Mouse (Mus musculus): Measurements from ENCODE around the gene Ehbp1l1. TPM values are rescaled to one million over a fixed set of nuclear protein-coding genes. Genes with fewer than 3 reads are reported as not detected.

Gene Ehbp1l1
- total and polyA plus RNA-seq, 3 experiments = 34.1 to 85.9 (median 45.7) TPM

GRCm38 (mm10) chr19:5746907-5747363, 20.8 kb upstream of the Ehbp1l1 start:
- DNase-seq (ENCODE audit: low spot score) = no peak

DNA sequence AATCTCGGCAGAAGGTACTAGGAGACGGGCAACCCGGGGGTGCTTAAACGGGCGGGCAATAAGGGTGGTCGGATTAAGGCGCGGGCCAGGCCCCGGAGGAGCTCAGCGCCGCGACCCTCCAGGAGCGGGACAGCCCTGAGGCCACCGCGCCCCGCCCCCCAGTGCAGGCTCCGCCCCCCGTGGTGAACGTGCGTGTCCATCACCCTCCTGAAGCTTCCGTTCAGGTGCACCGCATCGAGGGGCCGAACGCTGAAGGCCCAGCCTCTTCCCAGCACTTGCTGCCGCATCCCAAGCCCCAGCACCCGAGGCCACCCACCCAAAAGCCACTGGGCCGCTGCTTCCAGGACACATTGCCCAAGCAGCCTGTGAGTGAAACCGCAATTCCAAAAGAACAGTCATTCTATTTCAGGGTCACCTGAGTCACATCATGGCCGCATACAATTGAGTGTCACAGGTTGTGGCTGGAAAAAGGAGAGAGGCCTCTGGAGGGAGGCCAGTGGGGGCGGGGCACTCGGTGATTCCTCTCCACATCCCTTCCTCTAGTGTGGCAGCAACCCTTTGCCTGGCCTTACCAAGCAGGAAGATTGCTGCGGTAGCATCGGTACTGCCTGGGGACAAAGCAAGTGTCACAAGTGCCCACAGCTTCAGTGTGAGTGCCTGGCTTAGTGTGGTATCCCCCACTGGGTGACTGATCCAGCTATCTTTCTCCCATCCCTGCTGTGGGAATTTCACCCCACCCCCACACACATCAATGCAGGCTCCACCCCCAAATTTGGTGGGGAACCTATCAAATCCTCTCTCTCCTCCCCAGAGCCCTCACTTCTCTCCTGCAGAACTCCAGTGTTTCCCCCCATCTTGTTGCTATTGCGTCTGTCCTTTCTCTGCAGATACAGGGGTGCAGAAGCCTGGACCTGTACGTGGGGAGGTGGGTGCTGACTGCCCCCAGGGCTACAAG, 19.9 kb upstream of the Ehbp1l1 start:
- H3K36me3 ChIP-seq (replicated peaks) = no peaks in the 10 kb centered on the region
- H3K4me1 ChIP-seq (ENCODE audit: insufficient read depth, low read depth, low read length) = peaks cover 26% of the 10 kb centered on the region
- DNase-seq (ENCODE audit: low spot score) (no peak), ATAC-seq (ENCODE audit: extremely low read depth, insufficient number of reproducible peaks, low FRiP score, poor library complexity, severe bottlenecking) (no peak)
- H3K4me3 ChIP-seq (ENCODE audit: low read depth, low read length) = peak overlapping the region; percentile 21; the same call in 1 of the 2 replicates
- H3K27me3 ChIP-seq (ENCODE audit: insufficient read depth, low read length) = peaks cover 92% of the 10 kb centered on the region
- H3K9me3 ChIP-seq (replicated peaks) = no peaks in the 10 kb centered on the region
- TF ChIP-seq CTCF (IDR thresholded peaks at IDR 0.05; ENCODE audit: low read depth, low read length) = no peak
- no peak for TF ChIP-seq GATA2 (IDR thresholded peaks at IDR 0.05; ENCODE audit: borderline replicate concordance, low read depth, low read length)

More at GRCm38 (mm10) chr19:5746907-5747363, 20.8 kb upstream of the Ehbp1l1 start:
- TF ChIP-seq TAL1 (conservative IDR thresholded peaks at IDR 0.05; ENCODE audit: low read depth, low read length) (no peak), GATA1 (IDR thresholded peaks at IDR 0.05; ENCODE audit: borderline replicate concordance, low read length) (no peak), CTCF (IDR thresholded peaks at IDR 0.05; ENCODE audit: low read depth, low read length) (no peak), GATA2 (IDR thresholded peaks at IDR 0.05; ENCODE audit: borderline replicate concordance, low read depth, low read length) (no peak), POLR2AphosphoS5 (IDR thresholded peaks at IDR 0.05; ENCODE audit: insufficient replicate concordance, low read depth, low read length) (no peak)
- Histone ChIP-seq H3K4me1 (ENCODE audit: insufficient read depth, low read depth, low read length) (peaks cover 34% of the 10 kb centered on the region), H3K36me3 (replicated peaks) (no peaks in the 10 kb centered on the region), H3K27me3 (ENCODE audit: insufficient read depth, low read length) (peaks cover 92% of the 10 kb centered on the region), H3K4me3 (ENCODE audit: low read depth, low read length) (no peak overlapping the region), H3K9me3 (replicated peaks) (no peaks in the 10 kb centered on the region)
- no peak for ATAC-seq (ENCODE audit: extremely low read depth, insufficient number of reproducible peaks, low FRiP score, poor library complexity, severe bottlenecking)

DNA sequence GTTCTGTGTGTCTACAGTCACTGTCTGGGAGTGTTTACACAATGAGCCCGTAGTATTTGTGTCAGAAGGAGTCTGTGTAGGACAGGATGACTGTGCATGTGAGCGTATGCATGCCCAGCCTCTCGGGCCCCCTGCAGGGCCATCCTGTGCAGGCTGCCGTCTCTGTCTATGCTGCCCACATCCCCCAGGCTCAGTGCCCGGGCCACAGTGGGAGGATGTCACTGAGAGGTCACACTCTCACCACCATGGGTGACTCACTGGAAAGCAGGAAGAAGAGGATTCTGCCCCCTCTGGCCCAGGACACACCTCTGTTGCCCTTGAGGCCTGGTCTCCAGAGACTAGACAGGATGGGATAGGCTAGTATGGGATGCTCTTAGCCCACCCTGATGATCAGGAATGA, 17.5 kb upstream of the Ehbp1l1 start:
- Histone ChIP-seq H3K36me3 (replicated peaks) (no peaks in the 10 kb centered on the region), H3K4me3 (ENCODE audit: low read depth, low read length) (no peak overlapping the region; the same call in 1 of the 2 replicates), H3K9me3 (replicated peaks) (no peaks in the 10 kb centered on the region), H3K4me1 (ENCODE audit: insufficient read depth, low read depth, low read length) (peaks cover 24% of the 10 kb centered on the region), H3K27me3 (ENCODE audit: insufficient read depth, low read length) (peaks cover 90% of the 10 kb centered on the region)
- no peak for ATAC-seq (ENCODE audit: extremely low read depth, insufficient number of reproducible peaks, low FRiP score, poor library complexity, severe bottlenecking)
- no peak for DNase-seq (ENCODE audit: low spot score)
- TF ChIP-seq TAL1 (conservative IDR thresholded peaks at IDR 0.05; ENCODE audit: low read depth, low read length) (no peak), CTCF (IDR thresholded peaks at IDR 0.05; ENCODE audit: low read depth, low read length) (no peak), POLR2AphosphoS5 (IDR thresholded peaks at IDR 0.05; ENCODE audit: insufficient replicate concordance, low read depth, low read length) (no peak), GATA2 (IDR thresholded peaks at IDR 0.05; ENCODE audit: borderline replicate concordance, low read depth, low read length) (no peak), GATA1 (IDR thresholded peaks at IDR 0.05; ENCODE audit: borderline replicate concordance, low read length) (no peak)

- ATAC-seq (ENCODE audit: extremely low read depth, insufficient number of reproducible peaks, low FRiP score, poor library complexity, severe bottlenecking) (no peak), DNase-seq (ENCODE audit: low spot score) (no peak)
- H3K4me1 ChIP-seq (ENCODE audit: insufficient read depth, low read depth, low read length) = peaks cover 21% of the 10 kb centered on the region
- TF ChIP-seq CTCF (IDR thresholded peaks at IDR 0.05; ENCODE audit: low read depth, low read length) = no peak
- no peaks in the 10 kb centered on the region for H3K9me3 ChIP-seq (replicated peaks)
- H3K27me3 ChIP-seq (ENCODE audit: insufficient read depth, low read length) = peaks cover 81% of the 10 kb centered on the region
- no peaks in the 10 kb centered on the region for H3K36me3 ChIP-seq (replicated peaks)
- H3K4me3 ChIP-seq (ENCODE audit: low read depth, low read length) = no peak overlapping the region
Measured at GRCm38 (mm10) chr19:5742241-5742641, 16.1 kb upstream of the Ehbp1l1 start.

- no peak for DNase-seq (ENCODE audit: low spot score)
- Histone ChIP-seq H3K4me3 (ENCODE audit: low read depth, low read length) (no peak overlapping the region), H3K4me1 (ENCODE audit: insufficient read depth, low read depth, low read length) (peaks cover 17% of the 10 kb centered on the region), H3K36me3 (replicated peaks) (no peaks in the 10 kb centered on the region), H3K27me3 (ENCODE audit: insufficient read depth, low read length) (peaks cover 81% of the 10 kb centered on the region), H3K9me3 (replicated peaks) (no peaks in the 10 kb centered on the region)
- TF ChIP-seq POLR2AphosphoS5 (IDR thresholded peaks at IDR 0.05; ENCODE audit: insufficient replicate concordance, low read depth, low read length) (no peak), TAL1 (conservative IDR thresholded peaks at IDR 0.05; ENCODE audit: low read depth, low read length) (no peak), CTCF (IDR thresholded peaks at IDR 0.05; ENCODE audit: low read depth, low read length) (no peak), GATA2 (IDR thresholded peaks at IDR 0.05; ENCODE audit: borderline replicate concordance, low read depth, low read length) (no peak), GATA1 (IDR thresholded peaks at IDR 0.05; ENCODE audit: borderline replicate concordance, low read length) (no peak)
- ATAC-seq (ENCODE audit: extremely low read depth, insufficient number of reproducible peaks, low FRiP score, poor library complexity, severe bottlenecking) = no peak
Measured at GRCm38 (mm10) chr19:5741641-5742240, 15.6 kb upstream of the Ehbp1l1 start.

All from G1E (cell line).